ENCODE assay signal across 10 mouse cellular contexts in genomic region chr10:78054633-78055565, GRCm38 (mm10). TPM values are rescaled to one million over a fixed set of nuclear protein-coding genes. Genes with fewer than 3 reads are reported as not detected.
DNase-seq lines count a peak whose midpoint lies in the region; ATAC-seq and TF ChIP-seq lines count a peak whose summit lies in the region.
"Had no signal": no experiment of that assay in that cellular context is flagged by ENCODE, and none has a peak within 500 bp of the region (broad histone marks: within the 10 kb centered on the region; RNA-seq: fewer than 3 reads in every experiment).

No protein-coding gene starts in this region.

- no peak overlapping the region for H3K9ac ChIP-seq in liver, embryonic 13.5 days
- H3K9ac ChIP-seq in stomach, embryonic 14.5 days (replicated peaks; ENCODE audit: low read depth, low read length) = no peak overlapping the region
- H3K9ac ChIP-seq in forebrain, embryonic 14.5 days (ENCODE audit: low read length) = no peak overlapping the region
- H3K9ac ChIP-seq: embryonic facial prominence, embryonic 15.5 days had no signal

- 0 out of 2 replicates have a peak, but pooled peaks have one; percentile 20 for ATAC-seq in liver, embryonic 13.5 days (ENCODE audit: low read depth)
- ATAC-seq in stomach, embryonic 14.5 days (ENCODE audit: insufficient number of reproducible peaks, insufficient read depth, low FRiP score, low read depth) = peak; percentile 64; the same call in 1 of the 2 replicates
- ATAC-seq in forebrain, embryonic 14.5 days = no peak

- no peak for TF ChIP-seq POLR2A in testis, adult 2 months (IDR thresholded peaks at IDR 0.05; ENCODE audit: control insufficient read depth, low read depth, low read length)

- no peak overlapping the region for H3K4me2 ChIP-seq in liver, embryonic 13.5 days
- no peak overlapping the region for H3K4me2 ChIP-seq in stomach, embryonic 14.5 days (replicated peaks; ENCODE audit: low read depth, low read length)
- no peak overlapping the region for H3K4me2 ChIP-seq in forebrain, embryonic 14.5 days (ENCODE audit: low read length)
- H3K4me2 ChIP-seq: embryonic facial prominence, embryonic 15.5 days; midbrain, embryonic 11.5 days had no signal

- peaks cover 2% of the 10 kb centered on the region; the same call in 1 of the 2 replicates for H3K4me1 ChIP-seq in testis, adult 2 months (ENCODE audit: control insufficient read depth, insufficient read depth, low read length)
- H3K4me1 ChIP-seq in liver, embryonic 13.5 days (replicated peaks) = 0 out of 2 replicates have a peak, but pooled peaks cover 5% of the 10 kb centered on the region
- H3K4me1 ChIP-seq in stomach, embryonic 14.5 days (ENCODE audit: control insufficient read depth, insufficient read depth, low read length) = no peaks in the 10 kb centered on the region
- H3K4me1 ChIP-seq in forebrain, embryonic 14.5 days (ENCODE audit: control insufficient read depth, insufficient read depth, low read length) = no peaks in the 10 kb centered on the region

- H3K9me3 ChIP-seq in liver, embryonic 13.5 days (replicated peaks) = no peaks in the 10 kb centered on the region
- H3K9me3 ChIP-seq in stomach, embryonic 14.5 days (ENCODE audit: control insufficient read depth, low read depth, low read length) = no peaks in the 10 kb centered on the region
- H3K9me3 ChIP-seq in forebrain, embryonic 14.5 days (replicated peaks; ENCODE audit: control insufficient read depth, low read length) = no peaks in the 10 kb centered on the region
- H3K9me3 ChIP-seq: embryonic facial prominence, embryonic 15.5 days had no signal

- WGBS in liver, embryonic 13.5 days (ENCODE audit: insufficient replicate concordance) = 53% methylated on average over 19 of the region's 19 CpGs
- WGBS in stomach, embryonic 14.5 days = 56% methylated on average over 19 of the region's 19 CpGs
- 74% methylated on average over 19 of the region's 19 CpGs for WGBS in forebrain, embryonic 14.5 days

- DNase-seq in testis, postnatal 10 days (ENCODE audit: low spot score) = no peak
- DNase-seq in brain, adult 2 months (ENCODE audit: low read depth, low spot score) = peak; percentile 12
- DNase-seq in liver, embryonic 13.5 days = no peak
- no peak for DNase-seq in forebrain, embryonic 14.5 days (ENCODE audit: low spot score)
- no peak for DNase-seq in embryo, embryonic 10.5 days (ENCODE audit: low spot score)
- no peak for DNase-seq in left cerebral cortex, adult 8-10 months (ENCODE audit: low spot score in 2 of 2)

- H3K4me3 ChIP-seq in testis, adult 2 months (ENCODE audit: control insufficient read depth, low read depth, low read length) = peak overlapping the region; percentile 19
- H3K4me3 ChIP-seq in liver, embryonic 13.5 days (replicated peaks) = no peak overlapping the region
- no peak overlapping the region for H3K4me3 ChIP-seq in stomach, embryonic 14.5 days (ENCODE audit: low read depth, low read length)
- H3K4me3 ChIP-seq in forebrain, embryonic 14.5 days (ENCODE audit: low read depth, low read length) = no peak overlapping the region
- H3K4me3 ChIP-seq: embryonic facial prominence, embryonic 15.5 days had no signal

- no peak for TF ChIP-seq CTCF in testis, adult 2 months (IDR thresholded peaks at IDR 0.05; ENCODE audit: control insufficient read depth, insufficient read depth, insufficient replicate concordance, low read depth, low read length)

- H3K27ac ChIP-seq in testis, adult 2 months (ENCODE audit: control insufficient read depth, insufficient read depth, low read depth, low read length) = no peak overlapping the region
- H3K27ac ChIP-seq in liver, embryonic 13.5 days = no peak overlapping the region
- H3K27ac ChIP-seq in stomach, embryonic 14.5 days (ENCODE audit: low read length) = no peak overlapping the region
- H3K27ac ChIP-seq in forebrain, embryonic 14.5 days (ENCODE audit: low read depth, low read length) = no peak overlapping the region
- H3K27ac ChIP-seq: embryonic facial prominence, embryonic 15.5 days had no signal

- H3K27me3 ChIP-seq in testis, adult 2 months (ENCODE audit: control insufficient read depth, insufficient read depth, low read length) = no peaks in the 10 kb centered on the region
- peaks cover 8% of the 10 kb centered on the region for H3K27me3 ChIP-seq in liver, embryonic 13.5 days
- H3K27me3 ChIP-seq in stomach, embryonic 14.5 days (ENCODE audit: control insufficient read depth, insufficient read depth, low read length) = no peaks in the 10 kb centered on the region
- no peaks in the 10 kb centered on the region for H3K27me3 ChIP-seq in forebrain, embryonic 14.5 days (replicated peaks; ENCODE audit: control insufficient read depth, insufficient read depth, low read length)
- H3K27me3 ChIP-seq: embryonic facial prominence, embryonic 15.5 days had no signal

- H3K36me3 ChIP-seq in testis, adult 2 months (ENCODE audit: control insufficient read depth, insufficient read depth, low read length) = no peaks in the 10 kb centered on the region
- no peaks in the 10 kb centered on the region for H3K36me3 ChIP-seq in liver, embryonic 13.5 days
- H3K36me3 ChIP-seq in stomach, embryonic 14.5 days (ENCODE audit: control insufficient read depth, insufficient read depth, low read length) = no peaks in the 10 kb centered on the region
- H3K36me3 ChIP-seq in forebrain, embryonic 14.5 days (ENCODE audit: control insufficient read depth, insufficient read depth, low read length) = no peaks in the 10 kb centered on the region
- H3K36me3 ChIP-seq: embryonic facial prominence, embryonic 15.5 days had no signal

RNA-seq across cellular contexts. Expression of gene Aire, which starts 11.5 kb away (rescaled TPM):
- polyA plus RNA-seq in testis, adult 2 months (2012; rRNA removed) = 1.7 and 1.8 TPM in 2 replicates
- not detected in 2 replicates for polyA plus RNA-seq in liver, embryonic 13.5 days (2015; fragmentation: Nextera tagmentation; extraction: Ambion mirVana)
- polyA plus RNA-seq in stomach, embryonic 14.5 days (2014; fragmentation: Nextera tagmentation; extraction: Ambion mirVana) = 0.27 and 0.56 TPM in 2 replicates
- polyA plus RNA-seq in forebrain, embryonic 14.5 days (2014; fragmentation: Nextera tagmentation; extraction: Ambion mirVana) = 0.07 and 0.14 TPM in 2 replicates
- total RNA-seq in left cerebral cortex, adult 8-10 months (2022) = under 1 TPM in 3 of 4 experiments, not detected in 1; 0.23 to 0.97 (median 0.37) TPM
- polyA plus RNA-seq: midbrain, embryonic 11.5 days had no signal

RNA-seq across cellular contexts. Expression of gene Dnmt3l, which starts 13.2 kb away (rescaled TPM):
- polyA plus RNA-seq in testis, adult 2 months (2012; rRNA removed) = 15.7 and 16.2 TPM in 2 replicates
- not detected in 2 replicates for polyA plus RNA-seq in liver, embryonic 13.5 days (2015; fragmentation: Nextera tagmentation; extraction: Ambion mirVana)
- 0.71 TPM in 1 of 2 replicates, not detected in the other for polyA plus RNA-seq in stomach, embryonic 14.5 days (2014; fragmentation: Nextera tagmentation; extraction: Ambion mirVana)
- polyA plus RNA-seq in forebrain, embryonic 14.5 days (2014; fragmentation: Nextera tagmentation; extraction: Ambion mirVana) = not detected in 2 replicates
- total RNA-seq in left cerebral cortex, adult 8-10 months (2022) = 1 to 10 TPM in 1 of 4 experiments, under 1 TPM in 1, not detected in 2; 0.77 to 1.4 TPM
- polyA plus RNA-seq: midbrain, embryonic 11.5 days had no signal

RNA-seq across cellular contexts. Expression of gene Icosl, which starts 14.2 kb away (rescaled TPM):
- 2.2 and 3.1 TPM in 2 replicates for polyA plus RNA-seq in testis, adult 2 months (2012; rRNA removed)
- polyA plus RNA-seq in liver, embryonic 13.5 days (2015; fragmentation: Nextera tagmentation; extraction: Ambion mirVana) = 2.0 TPM in 2 replicates
- polyA plus RNA-seq in stomach, embryonic 14.5 days (2014; fragmentation: Nextera tagmentation; extraction: Ambion mirVana) = 5.6 and 6.1 TPM in 2 replicates
- 0.47 and 0.60 TPM in 2 replicates for polyA plus RNA-seq in forebrain, embryonic 14.5 days (2014; fragmentation: Nextera tagmentation; extraction: Ambion mirVana)
- total RNA-seq in left cerebral cortex, adult 8-10 months (2022) = 1 to 10 TPM; 2.5 to 4.1 (median 3.7) TPM

RNA-seq across cellular contexts. Expression of gene Pfkl, which starts 45.0 kb away (rescaled TPM):
- 16.3 and 18.3 TPM in 2 replicates for polyA plus RNA-seq in testis, adult 2 months (2012; rRNA removed)
- 94.0 and 98.3 TPM in 2 replicates for polyA plus RNA-seq in liver, embryonic 13.5 days (2015; fragmentation: Nextera tagmentation; extraction: Ambion mirVana)
- 161 and 196 TPM in 2 replicates for polyA plus RNA-seq in stomach, embryonic 14.5 days (2014; fragmentation: Nextera tagmentation; extraction: Ambion mirVana)
- polyA plus RNA-seq in forebrain, embryonic 14.5 days (2014; fragmentation: Nextera tagmentation; extraction: Ambion mirVana) = 77.0 and 91.6 TPM in 2 replicates
- 100 to 1,000 TPM; 149 to 184 (median 161) TPM for total RNA-seq in left cerebral cortex, adult 8-10 months (2022)
